In the genomic region with DNA sequence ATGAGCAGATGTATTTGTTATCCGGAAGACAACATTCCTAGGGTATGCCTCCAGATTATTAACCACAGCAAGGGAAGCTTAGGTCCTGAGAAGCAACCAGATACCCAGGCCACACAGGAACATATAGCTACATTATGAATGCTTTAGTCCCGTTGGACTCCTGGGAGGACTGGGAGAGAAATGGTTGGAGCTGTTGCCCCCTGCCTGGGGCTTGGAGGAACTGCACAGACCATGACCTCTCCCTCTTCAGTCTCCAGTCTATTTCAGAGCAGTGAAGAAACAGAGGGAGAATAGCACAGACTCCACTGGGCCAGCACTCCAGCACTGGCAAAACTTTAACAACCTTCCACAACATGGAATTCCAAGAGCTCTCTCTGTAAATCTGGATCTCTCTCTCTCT, we compare ENCODE assay signal across 7 mouse cellular contexts. TPM values are rescaled to one million over a fixed set of nuclear protein-coding genes. Genes with fewer than 3 reads are reported as not detected.
A peak's percentile ranks its signal among the peaks of the same experiment; 100 is the strongest.
DNase-seq lines count a peak whose midpoint lies in the region; ATAC-seq and TF ChIP-seq lines count a peak whose summit lies in the region.

No protein-coding gene starts in this region.

- intact Hi-C loops in left cerebral cortex, adult 2 months (cut with DNase I): loop anchor here (5.0 to 10.0 kb wide), 2 partner anchors 55 to 212 kb away; no protein-coding TSS in a partner anchor
- intact Hi-C loops in left cerebral cortex, postnatal 10 days (cut with DNase I): loop anchor here (5.0 kb wide), 1 partner anchor 55 kb away; no protein-coding TSS in a partner anchor

- CTCF ChIA-PET in Patski (lab: Charles Lee): interaction anchor here (0.9 to 1.7 kb wide), 7 partner anchors 11 to 77 kb away, joined by 3 to 9 read pairs (median 4); no protein-coding TSS in a partner anchor

- H3K9ac ChIP-seq in liver, embryonic 11.5 days (ENCODE audit: low read depth, low read length): no peak overlapping the region
- H3K9ac ChIP-seq in stomach, embryonic 16.5 days (ENCODE audit: low read length): no peak overlapping the region

- peak; percentile 69 for TF ChIP-seq CTCF in left cerebral cortex, adult 2 months (IDR thresholded peaks at IDR 0.05)
- TF ChIP-seq CTCF in Patski (IDR thresholded peaks at IDR 0.05): no peak

- ATAC-seq in Patski: peak; percentile 31
- ATAC-seq in liver, embryonic 11.5 days (replicated peaks; ENCODE audit: low FRiP score): 0 out of 2 replicates have a peak, but pooled peaks have one; percentile 36
- ATAC-seq in stomach, embryonic 16.5 days (ENCODE audit: insufficient read depth, low FRiP score): peak; percentile 63; the same call in 1 of the 2 replicates

- in situ Hi-C loops in Patski (cut with MboI; ENCODE audit: low pct_unique_long_range_greater_than_20kb): no loop called here

- no peak for DNase-seq in left cerebral cortex, adult 2 months (ENCODE audit: extremely low spot score in 1 of 2, low spot score in 2 of 2)
- no peak for DNase-seq in left cerebral cortex, adult 8-10 months (ENCODE audit: low spot score in 2 of 2)
- no peak for DNase-seq in Patski (ENCODE audit: low read depth, low spot score)
- peak; percentile 59 to 71 for DNase-seq in cerebellum, postnatal 25 days
- DNase-seq in liver, embryonic 11.5 days (ENCODE audit: low spot score): no peak
- no peak for DNase-seq in left cerebral cortex, postnatal 10 days (ENCODE audit: extremely low spot score in 1 of 2, low spot score in 2 of 2)

- H3K4me2 ChIP-seq in liver, embryonic 11.5 days: no peak overlapping the region
- H3K4me2 ChIP-seq in stomach, embryonic 16.5 days (ENCODE audit: low read depth, low read length): no peak overlapping the region

- no peaks in the 10 kb centered on the region for H3K9me3 ChIP-seq in liver, embryonic 11.5 days (ENCODE audit: control insufficient read depth, low read length)
- no peaks in the 10 kb centered on the region for H3K9me3 ChIP-seq in stomach, embryonic 16.5 days (replicated peaks; ENCODE audit: control insufficient read depth, low read length)

- WGBS in liver, embryonic 11.5 days: 29% methylated on average over 2 of the region's 2 CpGs
- WGBS in stomach, embryonic 16.5 days: 37% methylated on average over 2 of the region's 2 CpGs

- peak overlapping the region; percentile 82 for H3K27ac ChIP-seq in left cerebral cortex, adult 2 months
- H3K27ac ChIP-seq in liver, embryonic 11.5 days (ENCODE audit: low read depth, low read length): no peak overlapping the region
- no peak overlapping the region for H3K27ac ChIP-seq in stomach, embryonic 16.5 days (ENCODE audit: low read length)

- H3K27me3 ChIP-seq in Patski: no peaks in the 10 kb centered on the region
- H3K27me3 ChIP-seq in liver, embryonic 11.5 days (replicated peaks; ENCODE audit: control insufficient read depth, insufficient read depth, low read length): no peaks in the 10 kb centered on the region
- no peaks in the 10 kb centered on the region for H3K27me3 ChIP-seq in stomach, embryonic 16.5 days (ENCODE audit: control insufficient read depth, insufficient read depth, low read length)

- H3K4me3 ChIP-seq in left cerebral cortex, adult 2 months: no peak overlapping the region
- H3K4me3 ChIP-seq in liver, embryonic 11.5 days (ENCODE audit: low read depth, low read length): no peak overlapping the region
- H3K4me3 ChIP-seq in stomach, embryonic 16.5 days (replicated peaks; ENCODE audit: low read length): no peak overlapping the region

- H3K36me3 ChIP-seq in liver, embryonic 11.5 days (ENCODE audit: control insufficient read depth, insufficient read depth, low read length): no peaks in the 10 kb centered on the region
- H3K36me3 ChIP-seq in stomach, embryonic 16.5 days (ENCODE audit: control insufficient read depth, insufficient read depth, low read length): no peaks in the 10 kb centered on the region

- POLR2A ChIA-PET in Patski (lab: Charles Lee): interaction anchor here (1.4 kb wide), 1 partner anchor 9 kb away, joined by 3 read pairs; no protein-coding TSS in a partner anchor

- no peaks in the 10 kb centered on the region for H3K4me1 ChIP-seq in liver, embryonic 11.5 days (replicated peaks; ENCODE audit: control insufficient read depth, insufficient read depth, low read length)
- H3K4me1 ChIP-seq in stomach, embryonic 16.5 days (ENCODE audit: control insufficient read depth, insufficient read depth, low read length): peaks cover 14% of the 10 kb centered on the region; the same call in 1 of the 2 replicates

RNA-seq across cellular contexts. Expression of a gene that starts 17.9 kb away (rescaled TPM):
- total RNA-seq in left cerebral cortex, adult 2 months (2021): 100 to 1,000 TPM; 113 to 118 TPM
- total RNA-seq in left cerebral cortex, adult 8-10 months (2022): 100 to 1,000 TPM; 108 to 122 (median 112) TPM
- polyA plus RNA-seq in Patski (2021): 37.7 TPM
- polyA plus RNA-seq in liver, embryonic 11.5 days (2014; fragmentation: Nextera tagmentation; extraction: Ambion mirVana): 12.8 and 15.8 TPM in 2 replicates
- polyA plus RNA-seq in stomach, embryonic 16.5 days (2015; fragmentation: Nextera tagmentation; extraction: Ambion mirVana): 42.5 and 43.7 TPM in 2 replicates
- total RNA-seq in left cerebral cortex, postnatal 10 days (2021): 100 to 1,000 TPM; 125 to 129 TPM

Comparison
In these comparisons a context has a peak if more than half of its experiments do, and no peak if none do; other contexts are left out.
1. DNase-seq: peak in cerebellum, postnatal 25 days (2 of 2); none in left cerebral cortex, adult 2 months (0 of 2), left cerebral cortex, adult 8-10 months (0 of 2), Patski (single experiment), liver, embryonic 11.5 days (single experiment) and left cerebral cortex, postnatal 10 days (0 of 2).
2. Peak in every context shown above with its lines, with median percentiles within 50 percentile points of each other: ATAC-seq.